Mouse (Mus musculus) lung, postnatal 4 days (tissue): ENCODE measurements around the gene Ndufa13.

Source experiments
- DNase-seq, 2 experiments: peaks; one replicate each; pipeline ENCODE4 v3.0.0; 2021

The Ndufa13 gene

GRCm38 (mm10) chr8:69877992-69878391 lies 24.4 kb downstream of the Ndufa13 start:
- no peak for DNase-seq

GRCm38 (mm10) chr8:69877396-69877795 lies 25.0 kb downstream of the Ndufa13 start:
- DNase-seq: no peak

GRCm38 (mm10) chr8:69876967-69877366 lies 25.4 kb downstream of the Ndufa13 start:
- DNase-seq: no peak

GRCm38 (mm10) chr8:69876097-69876496 lies 26.3 kb downstream of the Ndufa13 start:
- no peak for DNase-seq

GRCm38 (mm10) chr8:69874654-69875053 lies 27.7 kb downstream of the Ndufa13 start:
- DNase-seq: no peak

GRCm38 (mm10) chr8:69874155-69874554 lies 28.2 kb downstream of the Ndufa13 start:
- peak in 1 of 2 experiments; percentile 71 for DNase-seq

- peak in 1 of 2 experiments; percentile 18 for DNase-seq
Measured at GRCm38 (mm10) chr8:69870907-69871306, 31.5 kb downstream of the Ndufa13 start.

GRCm38 (mm10) chr8:69870003-69870765 lies 32.2 kb downstream of the Ndufa13 start:
- peak in 1 of 2 experiments; percentile 20 for DNase-seq

- DNase-seq: peak in 1 of 2 experiments; percentile 44
Measured at GRCm38 (mm10) chr8:69867696-69868326, 34.5 kb downstream of the Ndufa13 start.

GRCm38 (mm10) chr8:69864180-69864579 lies 38.2 kb downstream of the Ndufa13 start:
- peak in 1 of 2 experiments; percentile 12 for DNase-seq

- DNase-seq: peak in 1 of 2 experiments; percentile 8
Measured at GRCm38 (mm10) chr8:69863387-69864020, 38.9 kb downstream of the Ndufa13 start.

GRCm38 (mm10) chr8:69861251-69861650 lies 41.1 kb downstream of the Ndufa13 start:
- no peak for DNase-seq

- DNase-seq: peak in 1 of 2 experiments; percentile 16
Measured at GRCm38 (mm10) chr8:69860807-69861206, 41.6 kb downstream of the Ndufa13 start.

GRCm38 (mm10) chr8:69853869-69854268 lies 48.5 kb downstream of the Ndufa13 start:
- no peak for DNase-seq

- no peak for DNase-seq
Measured at GRCm38 (mm10) chr8:69850926-69851506, 51.3 kb downstream of the Ndufa13 start.

- no peak for DNase-seq
Measured at GRCm38 (mm10) chr8:69849899-69850298, 52.5 kb downstream of the Ndufa13 start.

GRCm38 (mm10) chr8:69848951-69849350 lies 53.4 kb downstream of the Ndufa13 start:
- peak; percentile 56 to 83 for DNase-seq

GRCm38 (mm10) chr8:69847167-69848065 lies 54.9 kb downstream of the Ndufa13 start:
- DNase-seq: peak in 1 of 2 experiments; percentile 67
